Comparison of ENCODE assay signal across 10 mouse cellular contexts in genomic region chr11:75570375-75571125, GRCm38 (mm10). TPM values are rescaled to one million over a fixed set of nuclear protein-coding genes. Genes with fewer than 3 reads are reported as not detected.
DNase-seq lines count a peak whose midpoint lies in the region; ATAC-seq and TF ChIP-seq lines count a peak whose summit lies in the region.
"Had no signal": no experiment of that assay in that cellular context is flagged by ENCODE, and none has a peak within 500 bp of the region (broad histone marks: within the 10 kb centered on the region; RNA-seq: fewer than 3 reads in every experiment).

No protein-coding gene starts in this region.

- no peak for TF ChIP-seq EP300 in stomach, postnatal 0 days (optimal IDR thresholded peaks at IDR 0.05)

- H3K9me3 ChIP-seq in midbrain, embryonic 10.5 days (replicated peaks) = no peaks in the 10 kb centered on the region
- H3K9me3 ChIP-seq in midbrain, embryonic 11.5 days (ENCODE audit: control insufficient read depth, low read length) = no peaks in the 10 kb centered on the region
- H3K9me3 ChIP-seq in stomach, postnatal 0 days (ENCODE audit: control insufficient read depth, low read length) = no peaks in the 10 kb centered on the region

- H3K27me3 ChIP-seq in midbrain, embryonic 10.5 days (ENCODE audit: low read depth, poor library complexity, severe bottlenecking) = peaks cover 18% of the 10 kb centered on the region; the same call in 1 of the 2 replicates
- H3K27me3 ChIP-seq in midbrain, embryonic 11.5 days (ENCODE audit: control insufficient read depth, insufficient read depth, low read length) = no peaks in the 10 kb centered on the region
- no peaks in the 10 kb centered on the region for H3K27me3 ChIP-seq in stomach, postnatal 0 days (ENCODE audit: control insufficient read depth, insufficient read depth, low read length)

- DNase-seq in heart, adult 11 months = peak; percentile 92
- no peak for DNase-seq in heart, postnatal 14 days
- no peak for DNase-seq in midbrain, embryonic 10.5 days (ENCODE audit: low spot score)
- DNase-seq in midbrain, embryonic 11.5 days (ENCODE audit: low spot score, missing footprints) = no peak
- peak; percentile 95 for DNase-seq in cerebellum, adult 9-11 months
- no peak for DNase-seq in stomach, postnatal 0 days (ENCODE audit: low spot score)
- no peak for DNase-seq in frontal cortex, postnatal 25 days (ENCODE audit: low spot score in 2 of 2)
- DNase-seq: B cell, adult 2 months; kidney, adult 18-20 months had no signal

- no peak overlapping the region for H3K4me3 ChIP-seq in midbrain, embryonic 10.5 days
- H3K4me3 ChIP-seq in midbrain, embryonic 11.5 days (ENCODE audit: low read depth, low read length) = no peak overlapping the region
- H3K4me3 ChIP-seq in stomach, postnatal 0 days (ENCODE audit: low read depth, low read length) = no peak overlapping the region

- no peak overlapping the region for H3K4me2 ChIP-seq in midbrain, embryonic 11.5 days
- no peak overlapping the region for H3K4me2 ChIP-seq in stomach, postnatal 0 days (replicated peaks; ENCODE audit: low read depth)

- intact Hi-C loops in heart, postnatal 14 days (cut with DNase I) = loop anchor here (5.0 kb wide), 1 partner anchor 118 kb away; the partner anchor contains the start of gene Wdr81

- peaks cover 26% of the 10 kb centered on the region for H3K4me1 ChIP-seq in midbrain, embryonic 10.5 days
- peaks cover 12% of the 10 kb centered on the region for H3K4me1 ChIP-seq in midbrain, embryonic 11.5 days (ENCODE audit: control insufficient read depth, insufficient read depth, low read length)
- no peaks in the 10 kb centered on the region; the same call in 1 of the 2 replicates for H3K4me1 ChIP-seq in stomach, postnatal 0 days (replicated peaks; ENCODE audit: control insufficient read depth, insufficient read depth)

- no peak overlapping the region for H3K9ac ChIP-seq in midbrain, embryonic 11.5 days (ENCODE audit: low read length)
- H3K9ac ChIP-seq in stomach, postnatal 0 days (ENCODE audit: low read length) = no peak overlapping the region

- TF ChIP-seq CTCF in stomach, postnatal 0 days (IDR thresholded peaks at IDR 0.05; ENCODE audit: low read depth) = no peak

- 92% methylated on average over 17 of the region's 17 CpGs for WGBS in midbrain, embryonic 10.5 days
- WGBS in midbrain, embryonic 11.5 days = 89% methylated on average over 17 of the region's 17 CpGs
- 88% methylated on average over 17 of the region's 17 CpGs for WGBS in stomach, postnatal 0 days

- ATAC-seq in midbrain, embryonic 11.5 days (ENCODE audit: low FRiP score) = no peak
- ATAC-seq in stomach, postnatal 0 days (ENCODE audit: low FRiP score, low TSS enrichment) = no peak
- ATAC-seq in CD4-positive, CD25-positive, alpha-beta regulatory T cell, adult 4 months = no peak

- 0 out of 2 replicates have a peak overlapping the region, but pooled peaks have one; percentile 23 for H3K27ac ChIP-seq in midbrain, embryonic 10.5 days (replicated peaks)
- no peak overlapping the region for H3K27ac ChIP-seq in midbrain, embryonic 11.5 days (ENCODE audit: low read depth, low read length)
- peak overlapping the region; percentile 24; the same call in 1 of the 2 replicates for H3K27ac ChIP-seq in stomach, postnatal 0 days (replicated peaks)

- H3K36me3 ChIP-seq in midbrain, embryonic 10.5 days = peaks cover 13% of the 10 kb centered on the region; the same call in 1 of the 2 replicates
- H3K36me3 ChIP-seq in midbrain, embryonic 11.5 days (ENCODE audit: control insufficient read depth, insufficient read depth, low read length) = no peaks in the 10 kb centered on the region
- no peaks in the 10 kb centered on the region for H3K36me3 ChIP-seq in stomach, postnatal 0 days (ENCODE audit: control insufficient read depth, insufficient read depth, low read length)

RNA-seq across cellular contexts. Expression of gene Pitpna, which starts 17.3 kb away (rescaled TPM):
- total RNA-seq in heart, postnatal 14 days (2021) = 100 to 1,000 TPM; 124 to 130 TPM
- polyA plus RNA-seq in midbrain, embryonic 10.5 days (2016; fragmentation: Nextera tagmentation; extraction: Ambion mirVana) = 63.4 and 65.5 TPM in 2 replicates
- 87.9 and 90.7 TPM in 2 replicates for polyA plus RNA-seq in midbrain, embryonic 11.5 days (2014; fragmentation: Nextera tagmentation; extraction: Ambion mirVana)
- polyA plus RNA-seq in stomach, postnatal 0 days (2015; fragmentation: Nextera tagmentation; extraction: Ambion mirVana) = 79.3 and 84.3 TPM in 2 replicates
- polyA plus RNA-seq in CD4-positive, CD25-positive, alpha-beta regulatory T cell, adult 4 months (2017; shearing (Covaris generic)) = 10 to 100 TPM; 22.1 to 42.5 TPM

RNA-seq across cellular contexts. Expression of gene Slc43a2, which starts 39.1 kb away (rescaled TPM):
- total RNA-seq in heart, postnatal 14 days (2021) = 10 to 100 TPM; 23.4 to 25.8 TPM
- 6.5 and 8.2 TPM in 2 replicates for polyA plus RNA-seq in midbrain, embryonic 10.5 days (2016; fragmentation: Nextera tagmentation; extraction: Ambion mirVana)
- 3.3 and 3.7 TPM in 2 replicates for polyA plus RNA-seq in midbrain, embryonic 11.5 days (2014; fragmentation: Nextera tagmentation; extraction: Ambion mirVana)
- 5.7 and 6.4 TPM in 2 replicates for polyA plus RNA-seq in stomach, postnatal 0 days (2015; fragmentation: Nextera tagmentation; extraction: Ambion mirVana)
- 10 to 100 TPM; 17.3 to 27.2 TPM for polyA plus RNA-seq in CD4-positive, CD25-positive, alpha-beta regulatory T cell, adult 4 months (2017; shearing (Covaris generic))

RNA-seq across cellular contexts. Expression of gene Scarf1, which starts 57.2 kb away (rescaled TPM):
- 10 to 100 TPM; 15.7 to 16.5 TPM for total RNA-seq in heart, postnatal 14 days (2021)
- 4.7 and 4.8 TPM in 2 replicates for polyA plus RNA-seq in midbrain, embryonic 10.5 days (2016; fragmentation: Nextera tagmentation; extraction: Ambion mirVana)
- polyA plus RNA-seq in midbrain, embryonic 11.5 days (2014; fragmentation: Nextera tagmentation; extraction: Ambion mirVana) = 2.9 and 3.4 TPM in 2 replicates
- 2.8 and 2.9 TPM in 2 replicates for polyA plus RNA-seq in stomach, postnatal 0 days (2015; fragmentation: Nextera tagmentation; extraction: Ambion mirVana)
- polyA plus RNA-seq in CD4-positive, CD25-positive, alpha-beta regulatory T cell, adult 4 months (2017; shearing (Covaris generic)) = under 1 TPM; 0.85 to 0.91 TPM

Comparison
In these comparisons a context has a peak if more than half of its experiments do, and no peak if none do; other contexts are left out.
1. DNase-seq: peak in heart, adult 11 months (single experiment) and cerebellum, adult 9-11 months (single experiment); none in heart, postnatal 14 days (0 of 2), midbrain, embryonic 10.5 days (single experiment), midbrain, embryonic 11.5 days (single experiment), stomach, postnatal 0 days (single experiment) and frontal cortex, postnatal 25 days (0 of 2).